Mouse (Mus musculus) frontal cortex, adult 2 months (tissue): ENCODE measurements around the gene Lifr. TPM values are rescaled to one million over a fixed set of nuclear protein-coding genes. Genes with fewer than 3 reads are reported as not detected.

Experiments
- DNase-seq, 2 experiments: peaks; one replicate each; pipeline ENCODE4 v3.0.0; 2022; ENCODE audit warnings: low spot score in 1 of 2; ENCODE audit errors: extremely low spot score in 1 of 2
- polyA plus RNA-seq: library from polyadenylated mRNA; depleted of rRNA; stranded (reverse); fragments of >200 nt; gene quantifications from 2 replicates; pipeline ENCODE4 v1.2.3, GENCODE M21; 2012

Gene Lifr
- polyA plus RNA-seq, 1 experiment: 16.9 TPM

DNA sequence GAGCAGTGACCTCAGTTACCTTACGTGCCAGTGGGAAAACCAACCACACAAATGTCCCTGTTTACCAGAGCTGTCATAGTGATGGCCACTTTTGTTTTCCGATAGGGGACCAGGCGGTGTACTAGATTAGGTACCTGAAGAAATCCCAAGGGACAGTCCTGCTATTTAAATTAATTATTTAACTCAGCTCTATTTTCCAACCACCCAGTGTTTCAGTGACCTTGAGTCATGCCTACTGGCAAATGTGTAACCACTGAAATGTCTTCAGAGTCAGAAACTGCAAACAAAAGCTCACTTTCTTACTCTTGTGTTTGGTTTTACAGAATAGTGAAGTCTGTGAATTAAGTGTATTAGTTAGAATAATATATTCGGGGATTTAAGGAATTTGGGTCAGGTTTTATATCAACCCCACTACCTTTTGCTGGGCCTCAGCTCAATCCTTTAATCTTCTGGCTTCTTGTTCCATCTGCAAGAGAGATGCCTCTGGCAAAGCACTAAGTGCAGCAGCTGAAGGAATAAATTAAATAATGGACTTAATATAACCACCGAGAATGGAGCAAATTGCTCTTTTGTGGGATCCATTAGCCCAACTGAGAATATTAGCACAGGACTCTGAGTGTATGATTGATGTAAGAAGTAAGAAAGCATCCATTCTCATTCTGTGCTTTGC lies 33.5 kb downstream of the Lifr start:
- DNase-seq: no peak

GRCm38 (mm10) chr15:7126171-7126570 lies 35.8 kb downstream of the Lifr start:
- no peak for DNase-seq

- no peak for DNase-seq
These were observed 38.3 kb downstream of the Lifr start for GRCm38 (mm10) chr15:7128627-7129126.

DNA sequence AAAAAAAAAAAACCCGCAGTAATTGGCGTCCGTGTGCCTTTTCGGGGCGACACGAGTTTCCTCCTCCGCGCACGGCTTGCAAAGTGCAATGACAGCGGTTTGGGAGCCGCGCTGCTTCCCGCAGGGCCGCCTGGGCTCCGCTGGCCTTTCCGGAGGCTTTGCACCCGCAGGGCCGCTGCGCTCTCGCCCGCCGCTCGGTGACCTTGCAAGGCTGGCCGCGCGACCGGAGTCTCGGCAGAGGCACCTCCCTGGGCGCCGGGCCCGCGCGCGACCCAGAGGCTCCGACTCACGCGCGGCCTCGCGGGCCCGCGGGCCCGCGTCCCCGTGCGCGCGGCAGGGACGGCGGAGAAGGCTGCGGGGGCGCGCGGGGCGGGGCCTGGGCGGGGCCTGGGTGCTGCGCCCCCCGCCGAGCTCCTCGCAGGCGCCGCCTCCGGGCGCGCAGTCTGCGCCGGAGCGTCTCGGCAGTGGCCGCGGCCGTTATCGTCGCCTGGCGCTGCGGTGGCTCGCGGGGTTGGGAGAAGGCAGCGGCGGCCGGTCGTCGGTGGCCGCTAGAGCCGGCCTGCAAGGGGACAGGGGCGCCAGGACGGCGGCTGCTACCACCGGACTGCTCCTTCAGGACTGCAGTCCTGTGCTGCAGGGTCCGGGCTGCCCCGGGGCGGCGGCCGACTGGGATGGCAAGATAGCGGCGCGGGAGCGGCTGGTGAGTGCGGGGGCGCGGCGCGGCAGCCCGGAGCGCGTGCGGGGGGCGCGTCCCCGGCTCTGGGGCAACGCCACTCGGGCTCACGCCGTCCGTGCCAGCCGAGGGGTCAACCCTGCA lies 38.9 kb downstream of the Lifr start:
- DNase-seq: peak in 1 of 2 experiments; percentile 78

GRCm38 (mm10) chr15:7129944-7130287 lies 39.5 kb downstream of the Lifr start:
- DNase-seq: no peak

- no peak for DNase-seq
These were observed 40.3 kb downstream of the Lifr start for GRCm38 (mm10) chr15:7130691-7131225.

DNA sequence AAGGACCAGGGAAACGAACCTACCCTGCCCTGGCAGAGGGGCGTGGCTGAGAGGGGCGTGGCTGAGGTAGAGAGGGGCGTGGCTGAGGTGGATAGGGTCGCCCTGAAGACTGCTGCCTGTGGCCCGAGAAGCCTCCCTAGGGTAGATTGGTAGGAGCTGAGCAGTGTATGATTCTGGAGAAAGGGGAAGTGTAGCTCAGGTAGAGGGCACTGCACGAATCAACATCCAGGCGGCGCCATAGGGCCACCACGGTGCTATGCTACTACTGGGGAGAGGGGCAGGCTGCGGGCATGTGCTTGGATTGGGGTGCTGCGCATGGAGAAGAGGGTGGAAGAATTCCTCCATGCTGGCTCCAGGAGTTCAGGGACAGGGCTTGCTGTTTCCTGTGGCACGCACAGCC lies 42.3 kb downstream of the Lifr start:
- DNase-seq: no peak

- DNase-seq: peak in 1 of 2 experiments; percentile 64
These were observed 44.1 kb downstream of the Lifr start for GRCm38 (mm10) chr15:7134454-7135052.

DNA sequence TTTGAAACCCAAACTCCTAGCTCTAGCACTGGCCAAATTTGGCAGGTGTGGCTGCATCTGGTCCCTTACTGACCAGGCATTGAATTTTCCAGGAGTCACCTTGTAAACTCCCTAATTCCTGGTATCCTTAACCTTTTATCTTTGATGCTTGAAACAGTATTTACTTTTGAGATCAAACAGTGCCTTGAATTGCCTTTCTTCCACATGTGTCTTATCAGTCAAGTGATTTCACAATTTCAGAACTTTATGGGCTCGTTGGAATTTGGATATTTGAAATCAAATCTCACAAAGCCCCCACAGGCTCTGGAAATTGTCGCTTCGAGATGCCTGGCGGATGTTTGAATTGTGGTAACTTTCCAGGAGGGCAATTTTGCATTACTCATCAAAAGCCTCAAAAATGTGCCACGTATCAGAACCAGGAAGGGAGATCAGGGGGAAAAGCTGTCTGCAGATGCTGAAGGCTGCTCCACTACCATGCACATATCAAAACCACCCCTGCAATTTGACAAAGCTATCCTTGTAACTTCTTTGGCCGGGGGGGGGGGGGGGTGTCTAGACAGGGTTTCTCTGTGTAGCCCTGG lies 45.7 kb downstream of the Lifr start:
- no peak for DNase-seq

DNA sequence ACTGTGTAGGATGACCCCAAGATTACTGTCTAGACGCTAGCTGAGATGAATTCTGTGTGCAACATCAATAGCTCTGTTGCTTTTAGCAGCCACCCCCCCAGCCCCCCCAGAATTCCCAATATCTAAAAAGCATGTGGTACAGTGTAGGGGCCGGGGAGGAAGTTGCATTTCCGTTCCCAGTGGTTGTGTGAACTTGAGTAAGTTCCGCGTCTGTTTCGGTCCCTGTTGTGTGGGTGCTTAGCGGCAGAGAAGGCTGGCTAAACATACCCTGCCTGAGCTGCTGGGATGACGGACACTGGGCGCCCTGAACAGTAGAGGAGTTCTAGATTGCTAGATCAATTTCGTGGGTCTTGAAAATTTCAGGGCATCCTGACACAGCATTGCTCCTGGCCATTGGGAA lies 46.5 kb downstream of the Lifr start:
- no peak for DNase-seq

DNA sequence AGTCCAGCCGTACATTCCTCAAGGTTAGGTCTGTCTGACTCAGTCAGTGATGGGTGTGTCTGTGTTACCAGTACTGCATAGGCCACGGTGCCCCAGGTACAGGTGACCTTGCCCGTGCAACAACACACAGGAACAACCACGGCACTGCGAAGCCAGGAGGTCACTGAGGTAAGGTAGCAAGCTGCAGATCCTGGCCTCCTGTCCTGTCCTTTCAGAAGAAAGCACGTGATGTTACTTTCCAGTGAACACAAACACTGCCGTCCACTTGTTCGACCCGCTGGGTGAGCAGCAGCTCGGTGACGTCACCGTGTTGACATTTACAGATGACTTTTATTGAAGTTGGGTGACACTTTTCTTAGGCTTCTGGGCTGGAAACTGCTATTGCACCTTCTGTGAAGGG lies 47.2 kb downstream of the Lifr start:
- DNase-seq: no peak

DNA sequence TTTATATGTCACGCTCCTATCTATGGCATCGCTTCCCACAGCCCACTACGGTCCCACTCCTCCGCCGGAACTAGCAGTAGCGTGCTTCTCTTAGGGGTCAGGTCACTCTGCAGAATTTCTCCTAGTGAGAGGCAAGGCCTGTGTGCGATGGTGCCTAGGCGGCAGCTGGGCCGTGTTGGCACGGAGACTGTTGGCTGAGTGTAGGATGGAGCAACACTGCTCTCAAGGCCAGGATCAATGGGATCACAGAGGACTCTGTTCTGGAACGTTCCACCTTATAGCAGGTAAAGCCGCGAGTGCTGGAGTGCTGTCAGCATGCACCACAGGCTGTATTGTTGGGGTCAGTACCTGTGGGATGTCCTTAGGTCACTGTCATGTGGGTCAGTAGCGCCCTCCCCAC lies 48.1 kb downstream of the Lifr start:
- DNase-seq: no peak

- no peak for DNase-seq
These were observed 49.9 kb downstream of the Lifr start for GRCm38 (mm10) chr15:7140322-7140721.

DNA sequence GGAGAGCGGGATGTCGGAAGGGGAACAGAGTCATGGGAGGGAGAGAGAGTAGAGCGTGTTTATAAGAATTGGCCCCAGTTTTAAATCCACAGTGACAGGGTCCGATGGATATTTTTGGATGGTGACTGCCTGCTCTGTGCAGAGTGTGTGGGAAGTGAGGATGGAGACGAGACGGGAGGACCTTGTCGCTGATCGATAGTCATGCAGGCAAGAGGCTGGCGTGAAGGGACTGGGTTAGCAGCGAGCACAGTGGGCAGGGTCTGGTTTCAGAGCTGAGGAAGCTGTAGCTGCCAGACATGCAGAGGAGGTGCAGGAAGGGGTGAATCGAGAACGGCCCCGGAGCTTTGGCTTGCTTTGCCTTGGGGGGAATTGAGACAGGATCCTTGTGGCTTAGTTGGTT lies 50.8 kb downstream of the Lifr start:
- DNase-seq: no peak

GRCm38 (mm10) chr15:7143689-7144170 lies 53.3 kb downstream of the Lifr start:
- no peak for DNase-seq

- DNase-seq: no peak
These were observed 54.1 kb downstream of the Lifr start for GRCm38 (mm10) chr15:7144542-7144941.

- no peak for DNase-seq
These were observed 54.5 kb downstream of the Lifr start for GRCm38 (mm10) chr15:7144942-7145341.

DNA sequence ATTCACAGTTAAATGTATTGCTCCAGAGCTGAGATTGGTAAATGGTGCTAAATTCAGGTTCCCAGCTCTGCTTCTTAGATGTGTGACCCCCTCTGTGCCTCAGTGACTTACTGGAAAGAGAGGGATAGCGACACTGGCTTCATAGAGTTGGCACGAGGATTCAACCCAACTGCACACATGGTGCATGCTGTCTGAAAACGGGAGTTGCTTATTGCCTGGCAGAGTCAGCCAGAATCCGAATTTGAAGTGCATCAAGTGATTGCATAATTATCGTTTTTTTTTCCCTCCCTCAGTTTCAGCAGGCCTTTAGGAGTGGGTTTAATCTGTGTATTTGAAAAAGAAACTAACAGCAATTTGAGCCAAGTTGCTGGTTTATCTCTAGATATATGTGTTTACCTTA lies 55.1 kb downstream of the Lifr start:
- no peak for DNase-seq

- peak in 1 of 2 experiments; percentile 57 for DNase-seq
These were observed 56.1 kb downstream of the Lifr start for GRCm38 (mm10) chr15:7146529-7146928.

- no peak for DNase-seq
These were observed 59.4 kb downstream of the Lifr start for GRCm38 (mm10) chr15:7149796-7150195.

GRCm38 (mm10) chr15:7150591-7150990 lies 60.2 kb downstream of the Lifr start:
- no peak for DNase-seq
